Mouse (Mus musculus) MN1 (cell line): ENCODE results near the gene Ubr7.

Source experiments
- DNase-seq: peaks from one replicate; pipeline ENCODE4 v3.0.0-alpha.2; 2016; ENCODE audit warnings: low spot score

Ubr7 gene

GRCm38 (mm10) chr12:102743036-102743588 is 14.7 kb upstream of the Ubr7 start:
- peak; percentile 35 for DNase-seq

DNA sequence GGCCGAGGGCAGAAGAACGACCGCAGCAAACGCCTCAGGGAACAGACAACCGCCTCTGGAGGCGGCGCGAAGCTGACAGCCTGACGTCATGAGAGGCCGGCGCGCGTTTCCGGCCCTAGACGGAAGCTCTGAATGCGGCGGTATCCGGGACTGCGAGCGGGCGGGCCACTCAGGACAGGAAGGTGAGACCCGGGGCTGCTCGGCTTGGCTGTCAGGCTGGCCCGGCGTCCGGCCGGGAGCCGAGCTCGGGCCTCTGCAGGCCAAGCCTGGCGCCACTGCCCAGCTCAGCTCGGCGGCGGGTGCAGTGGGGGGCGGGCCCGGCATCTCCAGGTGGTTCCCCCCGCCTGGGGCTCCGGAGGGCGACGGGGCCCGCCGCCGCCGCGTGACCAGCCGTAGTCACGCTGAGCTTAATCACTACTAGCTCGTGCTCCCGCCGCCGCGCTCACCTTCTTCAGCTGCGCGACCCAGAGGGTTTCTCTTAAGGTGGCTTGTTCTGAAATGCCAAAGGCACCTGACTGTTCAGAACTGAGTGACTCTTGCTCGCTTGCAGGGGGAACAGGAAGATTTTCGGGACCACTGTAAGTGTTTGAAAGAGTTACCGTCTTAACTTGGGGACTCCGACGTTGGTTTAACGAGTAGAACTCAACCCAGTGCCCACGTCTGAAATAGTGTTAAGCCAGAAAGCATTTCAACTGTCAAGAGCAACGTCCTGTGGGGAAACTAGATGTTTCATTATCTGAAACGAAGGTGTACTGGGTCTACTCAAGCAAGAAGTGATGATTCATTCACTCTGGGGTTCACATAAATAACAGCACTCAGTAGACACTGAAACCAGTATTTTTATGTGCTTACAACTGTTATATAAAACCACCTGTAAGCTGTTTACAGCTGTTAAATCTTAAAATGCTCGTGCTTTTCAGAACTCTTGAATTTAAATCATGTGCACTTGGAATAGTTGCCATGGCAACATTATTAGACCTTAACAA is 13.9 kb upstream of the Ubr7 start, which contains the start of the genes Moap1 and Tmem251:
Moap1 (minus strand) TSS at position 73 of the 986 bp plus-strand sequence.
Tmem251 (plus strand) TSS at position 174 of the 986 bp plus-strand sequence.
- peak; percentile 81 for DNase-seq

GRCm38 (mm10) chr12:102744839-102745238 is 12.9 kb upstream of the Ubr7 start:
- DNase-seq: peak; percentile 30

GRCm38 (mm10) chr12:102748256-102748655 is 9.5 kb upstream of the Ubr7 start:
- DNase-seq: no peak

DNA sequence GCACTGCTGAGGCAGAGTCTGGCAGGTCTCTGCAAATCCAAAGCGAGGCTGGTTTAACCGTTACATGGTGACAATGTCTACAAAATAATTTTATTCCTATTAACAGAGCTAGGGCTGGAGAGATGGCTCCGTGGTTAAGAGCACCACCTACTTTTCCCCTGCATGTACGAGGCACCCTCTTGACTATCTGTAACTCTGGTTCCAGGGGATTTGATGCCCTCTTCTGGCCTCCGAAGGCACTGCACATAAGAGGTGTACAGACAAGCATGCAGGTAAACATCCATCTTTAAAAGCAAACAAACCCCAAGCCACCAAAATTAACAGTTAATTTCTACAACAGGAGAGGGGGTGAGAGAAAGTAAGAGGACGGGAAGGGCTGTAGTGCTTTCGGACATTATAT is 1.5 kb upstream of the Ubr7 start:
- no peak for DNase-seq

DNA sequence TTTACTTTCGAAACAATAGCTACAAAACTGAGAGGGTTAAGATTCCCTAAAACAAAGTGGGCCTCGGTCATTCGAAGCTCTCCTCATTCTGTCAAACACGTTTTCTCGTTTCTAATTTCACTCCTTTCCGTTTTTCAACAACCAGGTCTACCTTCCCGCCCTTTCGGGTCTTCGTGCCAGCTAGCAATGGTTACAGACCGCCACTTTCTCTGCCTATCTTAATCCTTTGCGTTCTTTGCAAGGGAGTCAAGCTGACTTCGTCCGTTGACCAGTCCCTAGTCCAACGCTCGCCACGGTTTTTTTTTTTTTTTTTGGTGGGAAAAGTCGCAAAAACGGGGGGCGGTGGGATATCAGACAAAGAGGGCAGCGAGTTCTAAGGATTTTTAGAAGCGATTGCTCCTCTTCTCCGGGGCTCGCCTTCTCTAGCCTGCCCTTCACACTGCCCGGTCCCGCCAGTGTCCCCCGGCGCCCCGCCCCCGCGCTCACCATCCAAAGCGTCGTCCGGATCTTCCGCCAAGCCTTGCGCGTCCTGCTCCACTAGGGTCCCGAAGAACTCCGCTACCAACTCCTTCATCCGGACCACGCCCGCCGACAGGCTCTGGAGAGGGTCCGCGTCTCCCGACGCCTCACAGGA is 595 bp upstream of the Ubr7 start:
- DNase-seq: peak; percentile 18

- DNase-seq: no peak
These were observed 613 bp downstream of the Ubr7 start, which contains the start of gene Gm20604 for GRCm38 (mm10) chr12:102758403-102758756. TSS of gene Gm20604 (minus strand) at chr12:102758672.

GRCm38 (mm10) chr12:102758936-102759335 is 1.2 kb downstream of the Ubr7 start:
- DNase-seq: no peak

DNA sequence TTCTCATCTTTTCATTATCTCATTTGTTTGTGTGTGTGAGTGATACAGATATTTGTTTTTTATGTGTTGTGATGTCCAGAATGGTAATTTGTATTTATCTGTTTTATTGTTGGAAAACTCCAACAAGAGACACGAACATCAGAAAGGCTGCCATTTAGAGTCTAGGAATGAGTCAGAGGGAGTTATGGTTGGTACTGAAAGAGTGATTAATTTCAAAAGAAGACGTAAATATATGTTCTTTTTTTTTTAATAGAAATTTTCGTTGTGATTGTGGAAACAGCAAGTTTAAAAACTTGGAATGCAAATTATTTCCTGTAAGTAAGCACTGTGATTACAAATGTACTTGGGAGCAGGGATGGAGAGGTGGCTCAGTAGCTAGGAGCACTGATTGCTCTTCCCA is 3.9 kb downstream of the Ubr7 start:
- no peak for DNase-seq

DNA sequence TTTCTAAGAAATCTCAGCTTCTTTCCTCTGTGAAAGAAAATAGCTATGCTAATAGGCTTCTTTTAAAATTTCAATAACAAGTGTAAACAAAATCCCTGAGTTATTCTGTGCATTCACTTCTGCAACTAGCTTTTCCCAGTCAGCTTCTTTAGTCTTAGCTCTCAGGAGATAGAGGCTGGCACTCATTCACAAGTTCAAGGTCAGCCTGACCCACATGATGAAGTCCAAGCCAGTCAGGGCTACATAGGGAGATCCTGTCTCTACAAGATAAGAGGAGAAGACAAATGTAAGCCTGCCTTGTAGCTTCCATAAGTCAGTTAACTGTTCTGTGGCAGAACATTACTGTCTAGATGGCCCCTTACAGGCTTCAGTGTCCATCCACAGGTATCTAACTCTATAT is 5.9 kb downstream of the Ubr7 start:
- no peak for DNase-seq

DNA sequence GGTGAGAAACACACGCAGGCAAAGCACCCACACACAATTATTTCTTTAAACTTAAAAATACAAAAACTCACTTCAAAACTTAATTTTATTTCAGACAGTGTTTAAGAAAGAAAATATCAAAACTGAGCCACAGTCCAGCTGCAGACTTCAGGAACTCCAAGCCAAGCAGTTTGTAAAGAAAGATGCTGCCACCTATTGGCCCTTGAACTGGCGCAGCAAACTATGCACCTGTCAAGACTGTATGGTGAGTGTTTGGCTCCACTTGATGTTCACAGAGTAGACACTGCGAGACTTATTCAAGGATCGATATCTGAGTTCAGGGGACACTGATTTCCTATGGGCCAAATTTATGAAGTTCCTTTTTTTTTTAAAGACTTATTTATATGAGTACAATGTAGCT is 11.2 kb downstream of the Ubr7 start:
- peak; percentile 15 for DNase-seq

- no peak for DNase-seq
These were observed 13.8 kb downstream of the Ubr7 start for GRCm38 (mm10) chr12:102771601-102772000.

DNA sequence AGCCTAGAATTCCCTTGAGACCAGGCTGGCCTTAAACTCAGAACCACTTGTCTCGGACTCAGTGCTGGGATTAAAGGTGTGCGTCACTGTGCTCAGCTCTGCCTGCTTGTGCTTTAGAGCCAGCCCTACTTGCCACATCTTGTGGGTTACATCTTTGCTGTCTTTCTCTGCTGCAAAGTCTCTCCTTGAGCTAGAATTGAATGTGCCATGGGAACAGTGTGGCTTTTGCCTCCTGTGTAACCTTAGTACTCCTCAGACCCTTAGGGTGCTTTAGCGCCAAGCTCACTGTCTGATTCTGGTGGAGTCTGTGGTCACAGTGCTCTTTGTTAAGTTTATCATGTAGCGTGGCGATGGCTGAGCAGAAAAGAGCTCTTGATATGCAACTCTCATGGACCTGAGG is 14.9 kb downstream of the Ubr7 start:
- DNase-seq: no peak

GRCm38 (mm10) chr12:102776035-102776434 is 18.3 kb downstream of the Ubr7 start:
- no peak for DNase-seq

DNA sequence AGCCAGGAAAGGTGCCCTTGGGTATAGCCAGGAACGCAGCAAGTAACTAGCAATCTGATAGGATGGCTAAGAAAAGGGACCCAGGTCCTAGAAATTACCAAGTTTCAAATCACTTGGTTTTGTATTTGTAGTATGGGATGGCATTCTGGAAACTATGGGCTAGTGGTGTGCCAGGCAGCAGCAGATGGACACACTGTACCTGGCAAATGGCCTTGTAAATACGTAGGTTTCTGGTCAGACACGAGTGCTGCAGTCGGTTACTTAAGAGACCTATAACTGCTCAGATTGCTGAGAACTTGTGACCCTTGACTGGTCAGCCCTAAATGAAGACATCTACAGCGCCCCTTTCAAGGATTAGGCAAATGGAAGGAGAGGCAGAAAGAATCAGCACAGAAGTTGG is 20.4 kb downstream of the Ubr7 start:
- DNase-seq: no peak

DNA sequence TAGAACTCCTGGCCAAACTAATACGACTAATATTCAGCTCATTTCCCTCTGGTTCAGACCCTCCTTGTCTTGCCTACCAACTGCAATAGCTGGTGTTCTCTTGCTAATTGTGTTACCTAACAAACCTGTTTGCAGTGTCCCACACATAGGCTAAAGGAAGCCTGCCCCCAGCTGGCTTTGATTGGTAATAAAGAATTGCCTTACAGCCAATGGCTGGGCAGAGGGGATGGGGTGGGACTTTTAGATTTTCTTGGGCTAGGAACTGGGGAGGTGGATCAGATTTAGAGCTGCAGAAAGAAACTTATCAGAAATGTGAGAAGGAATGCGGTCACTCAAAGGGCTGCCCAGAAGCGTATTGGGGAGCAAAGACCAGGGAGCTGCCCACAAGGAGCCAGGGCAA is 21.7 kb downstream of the Ubr7 start:
- DNase-seq: no peak

DNA sequence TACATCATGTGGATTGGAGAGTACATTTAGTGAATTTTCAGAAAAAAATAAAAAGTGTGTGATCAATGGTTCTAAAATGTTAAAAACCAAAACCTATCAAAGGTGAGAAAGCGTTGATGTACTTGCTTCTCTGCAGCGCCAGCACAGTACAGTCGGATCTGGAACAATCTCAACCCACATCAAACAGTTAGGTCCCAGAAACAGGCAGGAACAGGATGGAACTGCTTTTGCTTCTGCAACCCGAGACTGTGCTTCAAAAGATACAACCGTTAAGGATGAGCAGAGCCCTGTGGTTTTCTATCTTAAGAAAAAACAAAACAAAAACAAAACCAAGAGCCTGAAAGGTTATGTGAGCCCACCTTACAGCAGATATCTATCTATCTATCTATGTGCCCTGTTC is 25.1 kb downstream of the Ubr7 start:
- no peak for DNase-seq

- DNase-seq: no peak
These were observed 27.3 kb downstream of the Ubr7 start for GRCm38 (mm10) chr12:102784899-102785592.

GRCm38 (mm10) chr12:102785593-102785985 is 27.8 kb downstream of the Ubr7 start:
- no peak for DNase-seq

- no peak for DNase-seq
These were observed 30.2 kb downstream of the Ubr7 start for GRCm38 (mm10) chr12:102787927-102788326.

DNA sequence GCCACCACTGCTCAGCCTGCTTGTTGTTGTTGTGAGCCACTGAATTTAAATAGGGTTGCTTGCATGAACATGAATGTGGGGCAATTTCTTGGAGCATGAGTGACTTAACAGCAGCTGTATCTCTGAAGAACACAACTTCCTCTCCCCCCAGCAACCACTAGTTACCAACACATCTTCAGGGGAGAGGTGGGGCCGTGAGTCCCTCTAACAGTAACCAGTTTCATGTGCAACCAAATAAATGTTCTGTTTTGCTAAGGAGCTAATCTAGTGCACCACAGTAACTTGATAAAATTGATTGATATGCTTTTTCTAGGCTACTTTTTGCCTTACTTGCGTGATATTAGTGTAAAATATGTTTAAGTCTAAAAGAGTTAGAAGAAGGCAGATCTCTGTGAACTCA is 41.8 kb downstream of the Ubr7 start:
- no peak for DNase-seq

DNA sequence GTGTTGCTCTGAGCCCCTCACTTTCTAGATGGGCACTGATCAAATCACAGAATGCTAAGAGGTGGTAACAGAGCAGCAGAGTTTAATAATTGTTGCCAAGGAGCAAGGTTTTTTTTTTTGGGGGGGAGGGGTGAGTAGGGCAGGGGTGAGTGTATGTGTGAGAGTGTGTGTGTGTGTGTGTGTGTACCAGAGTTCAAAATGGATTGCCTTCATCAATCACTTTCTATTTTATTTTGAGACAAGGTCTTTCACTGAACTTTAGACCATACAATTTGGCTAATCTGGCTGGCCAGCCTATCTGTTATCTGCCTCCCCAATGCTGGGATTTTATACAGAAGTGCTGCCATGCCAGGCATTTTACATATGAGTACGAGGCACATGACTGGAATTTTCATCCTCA is 57.1 kb downstream of the Ubr7 start:
- DNase-seq: no peak
